Mouse (Mus musculus): Measurements from ENCODE around the gene Lemd2. TPM values are rescaled to one million over a fixed set of nuclear protein-coding genes. Genes with fewer than 3 reads are reported as not detected.

Gene Lemd2
- polyA plus RNA-seq, 2 experiments from 2014 or later: 5.7 to 9.7 TPM

DNA sequence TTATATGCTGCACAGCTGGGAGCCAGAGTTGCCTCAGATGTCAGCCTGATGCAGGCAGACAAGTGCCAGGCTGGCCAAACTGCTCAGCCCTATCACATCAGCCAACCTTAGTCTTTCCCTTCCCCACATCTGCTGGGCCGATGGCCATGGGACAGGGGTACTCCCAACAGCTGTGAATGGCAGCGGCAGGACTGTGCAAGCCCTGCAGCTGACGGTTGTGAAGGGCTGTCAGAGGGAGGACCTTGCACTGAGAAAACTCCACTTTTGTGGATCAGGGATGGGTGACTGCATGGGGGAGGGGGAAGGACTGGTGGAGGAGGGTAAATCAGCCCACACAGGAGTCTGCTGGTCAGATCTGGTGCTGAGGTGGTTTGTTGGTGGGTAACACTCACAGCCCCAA lies 22.4 kb upstream of the Lemd2 start:
- no peak for ATAC-seq

DNA sequence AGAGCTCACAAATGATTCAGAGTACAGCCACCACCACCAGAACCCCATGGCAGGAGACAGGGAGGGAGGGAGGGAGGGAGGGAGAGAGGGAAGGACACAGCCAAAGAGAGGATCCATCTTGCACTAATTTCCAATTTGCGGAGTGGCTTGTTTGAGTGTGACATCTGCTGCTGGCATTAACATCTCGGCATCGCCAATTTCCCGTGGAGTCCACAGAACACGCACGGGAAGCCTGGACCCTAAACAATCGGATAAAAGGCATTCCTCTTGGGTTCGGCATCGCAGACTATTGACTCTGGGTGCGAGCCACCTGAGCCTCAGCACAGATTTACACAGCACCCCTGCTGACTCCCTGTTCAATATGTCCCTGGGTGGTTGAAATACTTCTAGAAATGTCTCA lies 21.5 kb upstream of the Lemd2 start:
- ATAC-seq: no peak

DNA sequence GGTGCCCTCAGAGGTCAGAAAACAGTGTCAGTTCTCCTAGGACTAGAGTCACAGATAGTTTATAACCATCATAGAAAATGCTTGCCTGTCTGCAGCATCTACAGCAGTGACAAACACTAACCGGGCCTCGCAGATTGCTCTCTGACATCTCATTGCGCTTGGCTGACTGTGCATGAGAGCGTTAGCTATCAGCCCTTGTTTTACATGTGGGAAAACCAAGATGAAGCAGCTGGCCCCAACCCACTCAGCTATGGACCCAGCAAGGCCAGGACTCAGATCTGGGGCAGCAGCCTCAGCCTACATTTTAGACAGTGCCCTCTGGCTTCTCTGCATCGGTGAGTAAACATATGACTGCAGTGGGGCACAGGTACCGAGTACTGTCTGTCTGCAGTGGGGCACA lies 19.6 kb upstream of the Lemd2 start:
- no peak for ATAC-seq

DNA sequence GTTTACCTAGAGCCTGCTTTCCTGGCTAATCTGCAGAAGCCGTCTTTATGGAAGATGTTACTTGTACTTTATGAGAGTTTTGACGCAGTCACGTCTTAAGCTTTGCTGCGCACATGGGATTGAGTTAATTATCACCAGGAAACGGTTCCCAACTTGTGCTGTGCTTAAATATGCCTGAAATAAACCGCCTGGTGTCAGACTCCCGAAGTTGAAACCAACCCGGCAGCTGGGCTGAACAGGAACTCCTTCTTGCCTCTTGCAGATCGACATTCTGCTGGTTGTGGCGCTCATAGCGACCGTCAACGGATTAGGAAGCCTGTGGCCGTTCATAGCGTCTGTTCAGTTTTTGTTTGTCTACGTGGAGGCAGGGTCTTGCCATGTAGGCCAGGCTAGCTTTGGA lies 17.3 kb upstream of the Lemd2 start:
- no peak for ATAC-seq

DNA sequence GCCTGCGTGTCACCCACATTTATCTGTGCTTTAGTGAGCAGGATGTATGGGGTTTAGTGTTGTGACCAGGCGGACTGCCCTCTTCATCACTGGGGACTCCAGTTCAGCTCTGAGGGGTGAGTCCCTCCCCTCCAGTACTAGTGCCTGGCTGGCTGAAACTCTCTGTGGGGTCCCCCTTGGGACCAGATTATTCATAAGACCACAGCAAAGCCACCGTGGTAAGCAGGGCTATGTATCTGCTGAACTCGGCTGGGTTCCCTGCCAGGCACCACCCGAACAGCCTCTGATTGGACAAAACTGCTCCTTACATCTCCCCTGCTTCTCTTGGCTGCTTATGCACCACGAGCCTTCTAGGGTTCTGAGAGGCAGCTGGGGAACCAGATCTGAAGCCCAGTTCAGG lies 14.6 kb upstream of the Lemd2 start:
- ATAC-seq: no peak

- ATAC-seq: no peak
Measured at GRCm38 (mm10) chr17:27218364-27218763, 14.1 kb upstream of the Lemd2 start.

GRCm38 (mm10) chr17:27212768-27213525 lies 8.7 kb upstream of the Lemd2 start:
- ATAC-seq: no peak

GRCm38 (mm10) chr17:27212006-27212405 lies 7.7 kb upstream of the Lemd2 start:
- no peak for ATAC-seq

- no peak for ATAC-seq
Measured at GRCm38 (mm10) chr17:27207113-27207707, 2.9 kb upstream of the Lemd2 start.

DNA sequence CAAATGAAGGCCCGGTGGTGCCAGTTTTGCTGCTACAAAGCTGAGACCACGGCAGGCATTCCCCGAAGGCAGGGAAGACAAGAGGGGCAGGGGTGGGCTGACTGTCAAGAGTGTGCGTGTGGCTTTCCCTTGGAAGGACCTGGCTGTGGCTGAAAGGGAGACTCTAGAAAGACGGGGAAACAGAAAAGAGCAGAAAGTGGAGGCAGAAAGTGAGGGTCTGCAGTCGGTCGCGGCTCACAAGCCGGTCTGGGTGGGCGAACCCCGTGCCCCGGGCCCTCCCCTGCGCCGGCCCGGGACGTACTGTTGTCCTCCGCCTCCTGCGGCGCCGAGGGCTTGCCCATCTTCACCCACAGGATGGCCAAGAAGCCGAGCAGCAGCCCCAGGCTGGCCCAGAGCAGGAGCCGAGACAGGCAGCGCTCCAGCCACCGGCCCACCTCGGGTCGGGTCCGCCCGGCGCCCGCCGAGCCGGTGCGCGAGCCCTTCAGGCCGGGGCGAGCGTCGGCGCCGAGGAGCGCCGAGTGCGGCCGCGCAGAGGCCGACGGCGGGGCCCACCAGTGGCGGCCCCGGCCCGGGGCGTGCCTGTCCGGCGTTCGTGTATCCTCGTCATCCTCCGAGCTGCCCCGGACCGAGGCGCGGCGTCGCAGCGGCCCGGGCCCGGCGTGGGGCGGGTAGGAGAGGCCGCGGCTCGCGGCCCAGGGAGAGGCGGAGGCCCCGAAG lies 753 bp downstream of the Lemd2 start:
- ATAC-seq: no peak

GRCm38 (mm10) chr17:27202919-27203357 lies 1.3 kb downstream of the Lemd2 start:
- ATAC-seq: no peak

GRCm38 (mm10) chr17:27201981-27202380 lies 2.3 kb downstream of the Lemd2 start:
- no peak for ATAC-seq

- no peak for ATAC-seq
Measured at GRCm38 (mm10) chr17:27200801-27201200, 3.5 kb downstream of the Lemd2 start.

GRCm38 (mm10) chr17:27199864-27200263 lies 4.4 kb downstream of the Lemd2 start:
- ATAC-seq: no peak

GRCm38 (mm10) chr17:27199205-27199604 lies 5.1 kb downstream of the Lemd2 start:
- ATAC-seq: no peak

DNA sequence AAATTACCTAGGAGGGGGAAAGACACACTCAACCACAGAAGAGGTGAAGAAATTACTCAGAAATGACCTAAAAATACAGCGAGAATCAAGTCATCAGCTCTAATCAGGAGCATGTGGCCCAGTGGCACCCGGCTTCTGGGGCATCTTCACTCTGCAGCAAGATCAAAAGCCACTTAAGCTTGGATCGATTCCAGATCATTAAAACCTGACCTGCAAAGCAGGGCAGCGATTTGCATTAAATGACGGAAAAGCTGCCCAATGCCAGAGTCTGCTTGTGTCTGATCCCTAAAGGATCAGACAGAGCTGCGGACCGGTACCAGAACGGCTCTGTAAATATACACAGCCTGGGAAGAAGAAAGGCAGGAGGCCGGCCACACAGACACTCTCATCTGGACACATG lies 8.1 kb downstream of the Lemd2 start:
- ATAC-seq: no peak

DNA sequence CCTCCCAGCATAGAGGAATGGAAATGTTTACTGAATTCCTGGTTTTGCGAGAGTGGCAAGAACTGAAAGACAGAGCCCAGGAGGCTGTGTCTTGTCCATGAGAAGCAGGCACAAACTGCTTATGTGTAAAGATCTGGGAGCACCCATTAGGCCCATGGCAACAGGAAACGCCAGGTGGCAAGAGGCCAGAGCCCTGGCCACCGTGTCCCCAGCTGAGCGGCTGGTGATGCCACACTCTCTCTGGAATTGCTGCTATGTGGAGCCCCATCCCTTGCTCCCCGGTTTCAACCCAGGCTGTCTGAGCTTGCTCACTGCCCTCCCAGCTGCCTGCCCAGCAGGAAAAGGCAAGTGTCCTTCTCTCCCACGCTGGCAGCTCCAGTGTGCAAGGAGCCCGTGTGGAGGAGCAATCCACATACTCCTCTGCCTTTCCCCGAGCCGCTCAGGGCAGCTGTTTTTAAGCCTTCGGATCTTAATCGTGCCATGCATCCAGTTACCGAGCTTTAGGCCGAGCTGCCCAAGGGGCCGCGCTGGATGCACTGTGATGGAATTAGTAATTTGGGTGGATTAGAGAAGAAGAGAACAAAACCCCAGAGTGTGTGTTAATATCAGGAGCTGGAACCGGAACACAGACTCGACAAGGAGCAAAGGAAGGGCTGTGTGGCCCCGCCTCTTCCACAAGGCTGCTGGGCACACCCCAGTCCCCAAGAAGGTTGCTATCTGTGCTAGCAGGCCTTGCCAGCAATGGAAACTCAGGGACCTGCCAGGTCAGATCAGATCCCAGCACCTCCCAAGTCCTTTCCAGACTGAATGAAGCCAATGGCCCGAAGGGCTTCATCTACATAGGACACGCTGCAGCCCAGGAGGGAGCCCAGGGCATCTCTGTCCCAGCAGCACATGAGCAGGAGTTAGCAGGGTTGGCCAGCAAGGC lies 9.7 kb downstream of the Lemd2 start:
- no peak for ATAC-seq

GRCm38 (mm10) chr17:27191804-27192203 lies 12.5 kb downstream of the Lemd2 start:
- no peak for ATAC-seq

- ATAC-seq: no peak
Measured at GRCm38 (mm10) chr17:27191189-27191588, 13.1 kb downstream of the Lemd2 start.

DNA sequence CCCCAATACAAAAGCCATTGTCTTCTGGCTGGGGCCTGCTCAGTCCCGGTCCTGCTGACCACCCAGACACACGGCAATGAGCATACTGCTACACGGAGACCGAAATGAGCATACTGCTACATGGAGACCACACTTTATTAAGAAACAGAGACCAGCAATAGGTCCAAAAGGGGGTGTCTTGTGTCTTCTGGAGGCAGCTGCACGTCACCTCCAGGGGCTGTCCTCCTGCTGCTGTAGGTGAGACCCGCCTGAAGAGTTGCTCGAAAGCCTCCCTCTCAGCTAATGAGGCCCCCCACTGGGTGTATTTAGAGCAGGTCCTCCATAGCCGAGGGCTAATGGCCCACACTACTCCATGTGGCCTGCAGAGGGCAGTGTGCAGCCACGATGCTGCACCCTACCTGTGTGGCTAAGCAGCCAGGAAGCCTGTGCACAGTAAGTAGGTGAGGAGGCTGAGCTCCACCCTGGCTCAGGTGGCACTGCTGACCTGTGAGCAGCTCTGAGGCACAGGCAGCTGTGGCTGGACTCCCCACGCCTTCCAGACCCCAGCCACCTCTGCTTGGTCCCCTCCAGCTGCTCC lies 14.5 kb downstream of the Lemd2 start:
- no peak for ATAC-seq

GRCm38 (mm10) chr17:27188883-27189282 lies 15.4 kb downstream of the Lemd2 start:
- ATAC-seq: no peak

- no peak for ATAC-seq
Measured at GRCm38 (mm10) chr17:27187059-27187458, 17.2 kb downstream of the Lemd2 start.
